Mouse (Mus musculus) cerebellum, postnatal 25 days (tissue): Measurements from ENCODE around the gene Spats2.
"Not testable (repeated sequence)": the region's sequence is repeated elsewhere in the genome, so short reads cannot be mapped to it uniquely, and the experiment has no call there.

Experiments used
- DNase-seq, 2 experiments: peaks; one replicate each; pipeline ENCODE4 v3.0.0; 2021; ENCODE audit warnings: mixed read lengths in 2 of 2

Gene Spats2

GRCm38 (mm10) chr15:99150516-99150915, 24.8 kb downstream of the Spats2 start:
- no peak for DNase-seq

- no peak for DNase-seq
Observed at GRCm38 (mm10) chr15:99151324-99151723, 25.6 kb downstream of the Spats2 start.

GRCm38 (mm10) chr15:99153466-99153865, 27.8 kb downstream of the Spats2 start:
- no peak for DNase-seq

- DNase-seq: not testable (repeated sequence)
Observed at GRCm38 (mm10) chr15:99154515-99154914, 28.8 kb downstream of the Spats2 start.

- no peak for DNase-seq
Observed at GRCm38 (mm10) chr15:99163512-99164365, 38.0 kb downstream of the Spats2 start.

- DNase-seq: no peak
Observed at GRCm38 (mm10) chr15:99172131-99172530, 46.4 kb downstream of the Spats2 start.

GRCm38 (mm10) chr15:99179639-99180038, 53.9 kb downstream of the Spats2 start:
- DNase-seq: no peak

- no peak for DNase-seq
Observed at GRCm38 (mm10) chr15:99184217-99184914, 58.6 kb downstream of the Spats2 start.

GRCm38 (mm10) chr15:99194358-99194757, 68.6 kb downstream of the Spats2 start:
- no peak for DNase-seq

- no peak for DNase-seq
Observed at GRCm38 (mm10) chr15:99195043-99195442, 69.3 kb downstream of the Spats2 start.

- DNase-seq: peak in 1 of 2 experiments; percentile 42
Observed at GRCm38 (mm10) chr15:99198761-99199160, 73.0 kb downstream of the Spats2 start.

GRCm38 (mm10) chr15:99205959-99206358, 80.2 kb downstream of the Spats2 start:
- no peak for DNase-seq

GRCm38 (mm10) chr15:99213183-99213582, 87.5 kb downstream of the Spats2 start:
- no peak for DNase-seq

- DNase-seq: no peak
Observed at GRCm38 (mm10) chr15:99214941-99215340, 89.2 kb downstream of the Spats2 start.

GRCm38 (mm10) chr15:99215741-99216463, 90.2 kb downstream of the Spats2 start:
- DNase-seq: no peak

GRCm38 (mm10) chr15:99217630-99218029, 91.9 kb downstream of the Spats2 start:
- DNase-seq: no peak

GRCm38 (mm10) chr15:99221315-99221952, 95.7 kb downstream of the Spats2 start:
- DNase-seq: no peak

- no peak for DNase-seq
Observed at GRCm38 (mm10) chr15:99222794-99223584, 97.3 kb downstream of the Spats2 start.

GRCm38 (mm10) chr15:99223585-99224207, 98.0 kb downstream of the Spats2 start:
- peak; percentile 76 to 81 for DNase-seq

- DNase-seq: peak; percentile 66 to 80
Observed at GRCm38 (mm10) chr15:99224208-99224911, 98.6 kb downstream of the Spats2 start, which contains the start of gene Kcnh3. TSS of gene Kcnh3 (plus strand) at chr15:99224861.
